Mouse (Mus musculus) G1E (cell line): ENCODE results near the gene Cpne6.

ENCODE experiments used
- CTCF ChIP-seq: IDR thresholded peaks from 2 replicates; pipeline ENCODE4 v1.5.1; 2012; ENCODE audit warnings: low read depth, low read length, inconsistent platforms, mixed read lengths
- GATA1 ChIP-seq: IDR thresholded peaks from 2 replicates; pipeline ENCODE4 v1.6.1; 2012; ENCODE audit warnings: borderline replicate concordance, low read length, inconsistent platforms, mixed read lengths
- TAL1 ChIP-seq: conservative IDR thresholded peaks from 2 replicates; pipeline ENCODE4 v1.6.1; 2012; ENCODE audit warnings: low read depth, low read length, inconsistent platforms, mixed read lengths

DNA sequence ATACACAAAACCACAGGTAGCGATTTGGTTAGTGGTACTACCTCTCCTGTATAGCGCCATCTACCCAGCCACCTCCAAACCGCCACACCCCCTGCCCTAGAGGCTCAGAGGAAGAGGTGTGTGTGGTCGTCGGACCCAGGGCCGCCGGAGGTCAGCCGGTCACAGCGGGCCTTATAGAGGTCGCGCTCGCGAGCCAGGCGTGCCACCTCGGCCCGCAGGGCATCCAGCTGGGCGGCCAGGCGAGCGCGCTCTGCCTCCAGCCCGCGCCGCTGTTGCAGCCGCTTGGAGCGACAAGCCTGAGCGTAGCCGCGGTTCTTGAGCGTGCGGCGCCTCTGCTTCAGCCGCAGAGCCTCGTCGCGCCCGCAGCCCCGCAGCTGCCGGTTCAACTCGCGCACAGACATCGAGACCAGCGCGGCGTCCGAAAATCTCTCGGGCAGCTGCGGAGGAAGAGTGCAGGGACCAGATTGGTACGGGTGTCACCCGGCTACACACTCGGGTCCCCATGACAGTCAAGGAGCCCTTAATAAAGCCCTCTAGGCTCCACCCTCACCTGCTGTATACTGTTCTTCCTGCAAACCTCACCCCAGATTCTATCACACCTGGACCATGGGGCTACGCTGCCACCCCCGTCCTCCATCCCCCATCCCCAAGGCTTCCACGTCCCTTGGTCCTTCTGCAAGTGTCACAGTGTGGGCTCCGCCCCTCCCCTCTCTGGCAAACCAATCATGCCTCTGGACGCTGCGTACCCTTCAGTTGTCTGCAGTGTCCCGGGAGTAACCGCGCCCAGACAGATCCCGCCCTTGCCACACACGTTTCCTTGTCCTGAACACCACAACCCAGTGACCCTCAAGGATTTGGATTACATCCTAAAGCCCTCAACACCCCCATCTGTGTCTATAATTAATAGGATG lies 10.5 kb downstream of the Cpne6 start:
- TF ChIP-seq CTCF: no peak
- no peak for TF ChIP-seq GATA1
- TF ChIP-seq TAL1: no peak
